Mouse (Mus musculus) c-Kit-positive CD71-positive TER-119-negative erythroid progenitor cells, embryonic 14.5 days (primary cell): Measurements from ENCODE around the gene Nfix.

Experiments used
- DNase-seq: peaks from one replicate; pipeline ENCODE4 v3.0.0-alpha.2; 2013; ENCODE audit warnings: low read depth

The Nfix gene

DNA sequence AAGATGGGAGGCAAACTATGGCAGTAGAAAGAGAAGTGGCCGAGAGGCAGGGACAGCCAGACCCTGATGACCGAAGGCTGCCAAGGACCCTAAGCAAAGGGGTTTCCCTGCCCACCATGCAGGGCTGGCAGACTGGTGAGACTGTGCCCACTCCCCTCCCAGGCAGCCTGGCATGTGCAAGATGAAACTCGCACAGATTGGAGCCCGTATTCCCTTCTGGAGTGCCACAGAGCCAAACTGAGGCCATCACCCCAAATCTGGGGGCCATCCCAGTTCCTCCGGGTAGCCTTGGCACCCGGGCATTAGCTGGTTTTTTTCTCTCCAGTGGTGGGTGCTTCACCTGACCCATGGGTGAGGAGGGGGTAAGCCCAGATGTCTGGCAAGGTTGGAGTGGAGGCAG lies 2.2 kb downstream of the Nfix start:
- no peak for DNase-seq

DNA sequence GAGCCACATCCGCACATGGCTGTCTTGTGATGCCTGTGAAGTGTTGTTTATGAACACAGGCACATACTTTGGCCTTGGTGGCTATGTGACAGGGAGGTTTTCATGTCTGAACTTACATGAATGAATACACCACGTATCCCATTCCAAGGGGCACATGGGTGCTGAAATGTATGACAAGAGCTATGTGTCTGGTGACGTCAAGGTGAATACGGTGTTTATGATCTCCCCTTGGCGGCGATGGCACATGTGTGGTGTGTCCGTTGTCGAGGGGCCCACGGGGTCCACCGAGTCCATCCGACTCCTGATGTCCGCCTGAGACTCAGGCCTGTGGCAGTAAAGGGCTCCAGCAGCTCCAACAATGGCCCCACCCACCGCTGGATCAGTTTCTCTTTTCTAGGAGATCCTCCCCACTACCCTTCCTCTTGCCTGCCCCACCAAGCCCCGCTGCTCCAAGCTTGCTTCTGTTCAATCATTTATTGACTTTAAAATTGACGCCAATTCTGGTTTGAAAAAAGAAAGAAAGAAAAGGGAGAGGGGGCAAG lies 2.8 kb downstream of the Nfix start:
- DNase-seq, result no peak

DNA sequence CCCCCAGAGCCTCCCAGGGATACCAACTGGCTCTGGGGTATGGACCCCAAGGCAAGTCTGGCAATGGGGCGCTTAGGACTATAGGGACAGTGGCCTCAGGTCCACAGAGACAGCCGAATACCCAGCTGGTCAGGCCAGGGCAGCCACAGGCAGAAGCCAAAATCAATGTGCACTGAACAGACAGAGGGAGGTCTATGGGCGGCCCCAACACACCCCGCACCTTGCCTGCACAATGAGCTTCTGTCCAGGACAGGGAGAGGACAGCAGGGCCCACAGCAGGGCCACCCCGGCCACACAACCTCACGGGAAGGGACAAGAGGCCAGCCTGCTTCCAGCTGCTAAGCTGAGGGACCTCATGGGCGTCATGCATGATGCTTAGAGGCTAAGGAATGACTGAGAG lies 5.7 kb downstream of the Nfix start:
- no peak for DNase-seq

DNA sequence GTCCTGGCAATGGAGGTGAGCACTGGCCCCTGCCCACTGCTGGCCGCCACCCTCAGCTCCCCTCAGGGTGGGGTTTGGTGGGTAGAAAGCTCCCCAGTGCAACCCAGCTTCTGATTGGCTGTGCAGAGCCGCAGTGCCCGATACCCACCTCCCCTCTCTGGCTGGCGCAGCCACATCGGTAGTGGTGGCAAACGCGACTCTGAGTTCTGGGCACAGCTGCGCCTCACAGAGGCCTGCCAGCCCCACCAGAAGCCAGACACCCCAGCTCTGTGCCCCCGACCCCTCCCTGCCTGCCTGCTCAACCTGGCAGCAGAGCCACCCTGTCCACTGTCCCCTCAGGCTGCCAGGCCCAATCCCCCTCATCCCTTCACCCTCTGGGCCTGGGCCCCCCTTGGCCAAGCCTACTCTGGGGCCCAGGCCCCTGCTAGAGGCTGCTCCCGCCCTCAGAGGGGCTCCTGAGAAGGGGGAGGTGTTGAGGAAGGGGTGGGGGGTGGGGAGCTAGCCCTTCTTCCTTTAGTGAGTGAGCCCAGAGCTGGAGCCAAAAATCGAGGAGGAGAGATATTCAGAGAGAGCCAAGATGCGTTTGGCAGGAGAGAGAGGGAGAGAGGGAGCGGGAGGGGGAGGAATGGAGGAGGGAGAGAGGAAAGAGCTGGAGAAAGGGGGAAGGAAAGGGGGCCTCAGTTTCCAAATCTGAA lies 6.2 kb downstream of the Nfix start:
- no peak for DNase-seq

DNA sequence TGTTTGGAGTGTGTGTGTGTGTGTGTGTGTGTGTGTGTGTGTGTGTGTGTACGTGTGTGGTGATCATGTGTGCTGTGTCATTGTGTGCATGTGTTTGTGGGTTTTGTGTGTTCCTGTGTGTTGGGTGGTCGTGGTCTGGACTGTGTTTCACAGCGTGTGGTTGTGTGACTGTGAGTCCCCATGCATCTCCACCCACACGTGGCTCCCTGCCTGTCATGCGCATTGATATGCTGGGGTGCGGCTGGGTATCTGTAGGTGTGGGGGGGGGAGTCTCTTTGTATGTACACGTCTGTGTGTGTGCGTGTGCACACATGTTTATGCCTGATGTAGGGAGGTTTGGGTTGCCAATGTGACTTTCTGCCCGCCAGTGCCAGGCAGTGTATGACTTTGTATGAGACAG lies 7.0 kb downstream of the Nfix start:
- no peak for DNase-seq

DNA sequence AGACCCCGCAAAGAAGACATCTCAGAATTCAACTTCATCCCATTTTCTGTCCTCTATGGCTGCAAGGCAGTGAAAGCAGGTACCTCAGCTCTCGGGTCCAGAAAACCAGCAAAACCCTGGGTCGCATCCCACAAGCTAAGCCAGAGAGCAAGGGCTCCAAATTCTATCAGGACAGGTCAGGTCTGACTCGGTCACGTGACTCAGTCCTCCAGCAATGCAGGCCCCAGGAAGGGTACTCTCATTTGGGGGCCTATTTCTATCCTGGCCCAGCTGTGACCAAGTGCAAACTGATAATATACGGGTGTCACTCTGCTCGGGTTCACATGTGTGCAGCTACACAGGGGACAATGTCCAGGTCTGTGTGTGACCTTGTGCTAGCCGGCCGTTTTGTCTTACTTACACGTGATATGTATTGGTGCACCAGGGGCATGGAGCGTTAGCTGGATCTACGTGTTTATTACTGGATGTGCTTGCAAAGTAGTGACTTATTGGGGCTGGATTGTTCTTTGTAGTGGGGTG lies 7.7 kb downstream of the Nfix start:
- DNase-seq, result no peak

DNA sequence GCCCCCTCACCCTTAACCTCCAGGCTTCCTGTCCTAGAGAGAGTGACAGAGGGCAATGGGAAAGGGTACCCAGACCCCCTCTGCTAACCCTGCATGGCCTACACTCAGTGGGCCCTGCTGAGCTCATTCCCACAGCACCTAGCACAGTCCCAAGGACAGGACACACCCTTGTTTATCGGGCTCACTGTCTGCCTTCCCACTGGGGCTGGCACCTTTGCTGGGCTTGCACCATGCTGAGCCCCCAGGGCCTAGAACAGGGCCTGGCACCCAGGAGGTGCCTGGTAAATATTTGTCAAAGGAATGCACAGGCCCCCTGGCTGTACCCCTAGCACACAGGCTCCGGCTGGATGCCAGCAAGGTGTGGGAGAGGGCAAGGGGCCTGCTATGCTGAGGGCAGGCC lies 9.6 kb downstream of the Nfix start:
- no peak for DNase-seq

DNA sequence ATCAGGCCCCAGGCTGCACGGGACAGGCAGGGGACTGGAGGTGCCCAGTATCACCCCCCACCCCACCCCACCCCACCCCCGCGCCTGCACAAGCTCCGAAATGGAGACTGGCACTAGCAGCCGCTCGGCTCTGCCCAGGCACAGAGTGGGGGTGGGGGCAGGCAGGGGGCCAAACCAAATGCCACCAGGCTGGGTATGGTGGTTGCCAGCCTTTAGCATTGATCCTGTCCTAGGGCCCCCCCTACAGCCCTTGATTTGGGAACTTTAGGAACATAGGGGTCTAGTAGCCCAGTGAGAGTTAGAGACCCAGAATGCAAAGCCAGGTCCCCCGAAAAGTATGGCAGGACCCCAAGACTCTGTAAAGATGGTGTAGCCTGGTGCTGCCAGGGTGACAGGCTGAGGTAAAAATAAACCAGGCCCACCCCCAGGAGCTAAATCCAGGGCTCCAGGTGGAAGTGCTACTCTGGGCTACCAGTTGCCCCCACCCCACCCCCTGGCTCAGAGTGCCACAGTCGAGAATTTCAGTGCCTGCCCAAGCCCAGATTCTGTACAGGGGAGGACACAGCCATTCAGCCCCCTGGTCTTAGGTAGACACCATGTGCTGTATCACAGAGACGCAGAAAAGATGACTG lies 10.2 kb downstream of the Nfix start:
- DNase-seq, result no peak

DNA sequence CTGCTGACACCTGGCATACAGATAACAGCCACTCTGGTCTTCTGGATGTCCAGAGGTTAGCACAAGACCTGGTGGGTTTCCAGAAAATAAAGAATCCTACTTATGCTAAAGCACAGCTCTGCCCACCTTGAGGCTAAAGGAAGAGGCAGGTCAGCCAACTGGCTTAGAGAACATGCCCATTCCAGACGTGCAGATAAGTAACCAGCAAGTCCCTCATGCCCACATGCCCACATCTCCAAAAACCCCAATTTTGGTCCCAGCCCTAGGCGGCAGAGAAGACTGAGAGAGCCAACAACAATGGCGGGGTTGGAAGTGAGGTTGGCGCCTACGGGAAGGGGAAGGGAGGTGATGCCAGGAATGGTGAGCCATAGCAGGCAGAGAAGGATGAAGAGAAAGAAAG lies 10.8 kb downstream of the Nfix start:
- DNase-seq, result no peak

DNA sequence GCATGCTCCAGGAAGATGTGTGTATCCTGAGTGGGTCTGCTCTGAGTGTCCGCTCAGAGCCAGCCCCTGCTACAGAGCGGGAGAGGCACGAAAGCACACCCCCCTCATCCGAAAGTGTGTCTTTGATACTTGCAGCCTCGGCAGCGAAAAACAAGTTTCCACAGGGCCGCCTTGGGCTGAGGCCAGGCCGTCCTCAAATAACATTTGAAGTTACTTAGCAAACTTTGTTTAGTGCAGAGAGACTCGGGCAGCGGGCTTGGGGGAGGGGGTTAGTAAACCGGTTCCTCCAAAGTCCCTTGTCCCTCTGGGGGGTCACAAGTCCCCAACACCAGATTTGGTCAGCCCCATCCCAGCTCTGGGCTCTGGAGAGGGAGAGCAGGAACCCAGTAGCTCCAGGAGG lies 11.2 kb downstream of the Nfix start:
- DNase-seq, result no peak

DNA sequence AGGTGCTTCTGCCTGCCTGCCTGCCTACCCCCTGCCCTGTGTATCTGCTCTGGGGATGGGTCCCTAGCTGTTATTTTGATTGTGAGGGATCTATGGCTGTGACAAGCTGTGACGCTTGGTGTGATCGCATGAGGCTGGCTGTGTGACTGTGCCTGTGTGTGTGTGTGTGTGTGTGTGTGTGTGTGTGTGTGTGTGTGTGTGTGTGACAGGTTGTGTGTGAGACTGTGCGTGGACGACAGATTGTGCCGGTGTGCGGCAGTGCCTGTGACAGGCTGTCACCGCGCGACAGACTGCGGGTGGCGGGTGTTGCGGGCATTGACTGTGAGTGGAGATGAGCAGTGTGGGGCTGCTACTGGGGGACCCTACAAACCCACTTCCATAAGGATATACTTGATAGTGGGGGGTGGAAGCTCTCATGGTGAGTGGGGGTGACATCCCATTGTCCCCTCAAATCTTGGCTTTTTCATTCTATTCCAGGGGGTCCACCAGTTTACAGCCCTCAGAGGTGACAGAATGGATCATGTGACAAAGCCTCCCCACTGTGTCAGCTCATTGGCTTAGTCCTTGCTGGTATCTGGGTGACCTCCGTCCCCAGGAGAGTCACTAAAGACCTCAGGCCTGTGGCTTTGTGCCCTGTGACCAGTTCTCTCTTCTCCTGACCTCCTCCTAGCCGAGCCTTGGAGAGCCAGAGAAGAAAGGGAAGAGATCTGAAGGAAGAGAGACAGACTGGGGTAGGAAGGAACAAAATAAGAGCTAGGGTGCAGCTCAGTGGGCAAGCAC lies 12.4 kb downstream of the Nfix start:
- no peak for DNase-seq

DNA sequence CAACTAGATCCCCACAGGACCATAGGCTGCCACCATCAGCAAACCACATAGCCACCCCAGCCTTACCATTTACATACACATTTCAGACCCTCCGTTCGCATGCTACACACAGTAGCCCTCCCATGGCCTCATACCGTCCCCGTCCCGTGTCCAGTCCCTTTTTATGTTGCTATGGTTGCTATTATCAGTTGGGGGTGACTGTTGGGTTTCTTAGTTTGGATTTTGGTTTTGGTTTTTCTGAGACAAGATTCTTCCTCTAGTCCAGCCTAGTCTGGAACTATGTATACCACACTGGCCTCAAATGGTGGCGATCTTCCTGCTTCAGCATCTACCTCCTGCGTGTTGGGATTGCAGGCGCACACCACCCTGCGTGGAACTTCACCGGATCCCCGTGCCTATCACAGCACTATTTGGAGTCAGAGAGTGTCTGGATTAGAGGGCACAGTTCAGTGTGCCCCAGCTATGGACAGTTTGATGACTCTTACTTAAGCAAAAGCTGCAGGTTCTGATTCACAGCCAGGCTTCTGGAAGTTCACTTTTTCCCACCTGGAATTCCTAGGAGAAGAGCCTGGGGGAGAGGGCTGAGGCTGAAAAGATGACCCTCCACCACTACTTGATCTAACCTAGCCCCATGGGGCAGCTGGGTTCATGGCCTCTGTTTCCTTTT lies 13.2 kb downstream of the Nfix start:
- no peak for DNase-seq

DNA sequence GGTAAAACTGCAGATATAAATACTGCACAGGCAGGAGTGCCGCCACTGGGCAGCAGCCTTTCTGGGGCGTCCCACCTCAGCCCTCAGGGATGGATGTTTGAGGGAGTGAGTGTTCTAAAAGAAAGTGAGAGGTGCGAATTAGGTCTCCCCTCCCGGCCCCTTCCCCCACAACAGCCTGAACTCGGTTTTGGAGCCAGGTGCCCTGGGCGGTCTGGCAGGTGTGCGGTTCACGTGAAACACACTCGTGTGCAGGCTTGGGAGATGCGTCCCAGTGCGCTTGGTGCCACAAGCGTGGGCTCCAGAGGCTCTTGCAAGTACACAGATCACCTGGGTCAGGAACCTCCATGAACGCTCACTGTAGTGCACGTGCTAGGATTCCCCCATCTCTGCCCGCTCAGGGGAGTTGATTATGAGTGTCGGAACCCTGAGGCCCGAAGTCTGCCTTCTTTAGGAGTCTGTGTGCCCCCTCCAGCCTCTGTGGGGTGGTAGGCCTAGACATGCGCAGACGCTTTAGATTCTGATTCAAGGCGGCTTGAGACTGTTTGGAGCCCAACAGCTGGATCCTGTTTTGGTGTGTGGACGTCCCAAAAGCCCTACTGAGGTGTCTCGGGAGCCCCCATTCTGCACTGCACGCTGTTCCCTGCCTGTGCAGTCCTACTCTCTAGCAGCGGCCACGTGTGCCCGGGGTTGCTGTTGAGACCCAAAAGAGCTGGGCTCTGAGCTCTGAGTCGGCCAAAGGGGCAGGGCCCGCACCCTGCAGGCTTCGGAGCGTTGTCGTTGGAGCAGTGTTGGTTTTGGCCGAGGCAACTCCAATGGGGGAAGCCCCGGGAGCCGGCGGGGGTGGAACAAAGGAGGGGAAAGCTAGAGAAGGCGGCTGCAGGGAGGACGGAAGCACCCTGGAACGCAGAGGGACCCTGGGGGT lies 14.1 kb downstream of the Nfix start:
- no peak for DNase-seq

DNA sequence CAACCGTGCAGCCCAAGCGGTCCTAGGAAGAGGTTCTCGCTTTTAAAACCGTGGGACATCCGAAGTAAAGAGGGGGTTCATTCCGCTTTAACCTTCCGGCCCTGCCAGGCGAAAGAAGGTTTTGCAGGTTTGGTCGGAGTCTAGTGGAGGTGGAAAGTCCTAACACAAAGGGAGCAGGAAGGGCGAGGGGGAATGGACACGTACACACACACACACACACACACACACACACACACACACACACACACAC lies 14.7 kb downstream of the Nfix start:
- no peak for DNase-seq

DNA sequence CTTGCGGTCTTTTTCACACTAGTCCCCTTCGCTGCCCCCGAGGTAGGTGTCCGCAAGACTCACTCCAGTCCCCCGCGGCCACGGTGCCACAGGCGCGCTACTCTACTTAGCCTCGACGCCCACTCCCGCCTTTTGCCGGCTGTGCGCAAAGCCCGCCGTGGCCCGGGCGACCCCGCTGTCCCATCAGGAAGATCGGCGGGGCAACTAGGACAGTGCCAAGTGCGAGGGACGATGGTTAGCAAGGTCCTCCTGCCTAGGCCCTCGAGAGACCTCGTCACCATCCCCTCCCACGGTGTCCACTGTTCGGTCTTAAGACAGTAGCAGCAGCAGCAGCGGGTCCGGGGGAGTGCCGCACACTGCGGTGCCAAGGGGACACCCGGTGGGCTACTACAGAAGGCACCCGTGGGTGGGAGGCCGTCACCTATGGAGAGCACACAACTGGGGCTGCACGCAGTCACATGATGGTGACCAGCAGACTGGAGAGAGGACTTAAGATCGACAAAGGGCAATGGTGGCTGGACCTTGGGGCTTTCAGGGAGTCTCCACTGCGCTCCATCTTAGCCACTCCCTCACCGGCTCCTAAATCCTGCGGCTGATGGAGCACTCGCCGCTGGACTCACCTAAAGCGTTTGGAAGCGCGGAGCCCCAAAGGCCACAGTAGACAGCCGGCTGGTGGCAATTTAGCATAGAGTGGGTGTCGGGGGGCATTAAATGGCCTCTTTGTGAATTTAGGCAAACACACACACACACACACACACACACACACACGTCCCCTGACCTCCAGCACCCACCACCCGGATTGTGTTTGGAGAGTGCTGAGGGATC lies 15.3 kb downstream of the Nfix start:
- no peak for DNase-seq

DNA sequence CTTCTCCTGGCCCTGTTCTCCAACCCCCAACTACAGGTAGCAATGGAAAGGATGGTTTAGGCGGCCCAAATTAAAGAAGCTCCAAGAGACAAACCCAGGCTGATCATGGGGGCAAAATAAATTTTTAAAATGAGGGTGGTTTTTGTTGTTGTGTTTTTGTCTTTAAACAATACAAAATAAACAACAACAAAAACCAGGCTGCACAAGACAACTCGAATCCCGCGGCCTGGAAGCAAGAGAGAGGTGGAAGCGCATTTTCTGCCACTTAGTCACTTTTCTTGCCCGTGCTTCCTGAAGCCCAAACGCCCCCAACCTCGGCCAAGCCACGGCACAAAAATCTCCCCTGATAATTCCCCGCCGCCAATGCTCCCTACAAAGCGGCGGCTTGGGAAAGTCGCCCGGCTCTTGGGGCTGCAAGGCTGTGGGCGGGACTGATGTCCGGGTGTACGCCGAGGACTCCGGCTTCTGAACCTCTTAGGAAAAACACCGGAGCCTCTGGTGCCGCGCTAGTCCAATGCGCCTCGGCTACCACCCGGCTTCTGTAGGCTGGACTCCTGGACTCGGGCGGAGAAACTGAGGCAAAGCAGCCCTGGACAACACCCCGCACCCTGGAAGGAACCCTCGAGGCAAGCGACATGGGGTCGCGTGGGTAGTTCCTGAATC lies 16.1 kb downstream of the Nfix start:
- DNase-seq, result no peak

DNA sequence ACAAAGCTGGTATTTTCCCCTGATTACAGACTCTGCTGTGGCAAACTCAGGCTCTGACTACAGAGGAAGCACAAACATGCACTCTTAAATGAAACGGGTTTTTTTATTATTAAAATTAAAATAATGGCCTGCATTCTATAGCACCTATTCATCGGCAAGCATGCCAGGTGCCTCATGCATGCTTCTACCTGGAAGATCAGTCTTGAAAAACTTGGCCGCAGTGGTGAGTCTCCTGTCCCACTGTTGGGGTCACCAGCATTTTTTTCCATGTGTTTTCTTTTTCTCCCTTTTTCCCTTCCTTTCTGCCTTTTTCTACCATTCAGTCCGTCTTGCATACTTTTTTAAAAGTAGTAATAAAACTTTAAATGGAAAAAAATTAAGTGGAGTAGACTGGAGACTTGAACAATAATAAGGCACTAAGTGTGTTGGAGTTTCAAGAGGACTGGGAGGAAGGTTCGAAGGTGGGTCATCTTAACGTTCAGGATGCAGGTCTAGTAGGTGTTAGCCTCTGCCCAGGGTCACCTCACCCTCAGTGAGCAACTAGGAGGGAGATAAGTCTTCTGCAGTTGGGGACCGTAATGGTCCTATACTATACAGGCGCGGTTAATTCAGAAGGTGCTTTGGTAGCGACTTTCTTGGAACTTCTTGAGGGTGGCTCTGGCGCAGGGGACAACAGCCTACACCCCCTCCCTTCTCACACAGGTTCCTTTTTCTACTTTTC lies 16.8 kb downstream of the Nfix start:
- DNase-seq, result no peak

DNA sequence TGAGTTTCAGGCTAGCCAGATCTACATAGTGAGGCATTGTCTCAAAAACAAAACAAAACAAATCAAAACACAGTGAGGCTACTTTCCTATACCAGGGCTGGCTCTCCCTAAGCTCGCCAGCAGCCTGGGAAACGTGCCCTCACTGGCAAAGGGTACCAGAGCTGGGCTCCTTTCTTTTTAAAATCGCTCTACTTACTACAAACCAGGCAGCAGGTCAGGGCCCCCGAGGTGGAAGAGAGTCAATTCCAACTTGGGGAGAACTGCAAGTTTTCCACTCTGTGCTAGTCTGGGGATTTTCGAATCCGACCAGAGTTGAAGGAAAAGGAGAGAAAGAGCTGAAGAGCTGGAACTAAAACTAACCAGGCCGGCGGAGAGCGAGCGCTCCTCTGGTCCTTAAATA lies 17.5 kb downstream of the Nfix start:
- no peak for DNase-seq
